Mouse (Mus musculus) kidney, postnatal 0 days (tissue): ENCODE results near the gene Morn3. TPM values are rescaled to one million over a fixed set of nuclear protein-coding genes. Genes with fewer than 3 reads are reported as not detected.
A peak's percentile ranks its signal among the peaks of the same experiment; 100 is the strongest.
"Not testable (repeated sequence)": the region's sequence is repeated elsewhere in the genome, so short reads cannot be mapped to it uniquely, and the experiment has no call there.

ENCODE experiments used
- ATAC-seq: fragments of 200-750 bp; cut with Nextera tagmentation; replicated peaks from 2 replicates; pipeline ENCODE4 v1.8.0; 2017; ENCODE audit warnings: low read depth, moderate number of reproducible peaks, moderate TSS enrichment, moderate library complexity; ENCODE audit not compliant: low FRiP score
- DNase-seq: peaks from one replicate; pipeline ENCODE4 v3.0.0-alpha.2; 2016; ENCODE audit warnings: low spot score
- H3K27ac ChIP-seq: fragments of 300-500 bp; sonication (generic); 2 replicates; pipeline ENCODE4 v1.5.1; 2014; ENCODE audit warnings: mild to moderate bottlenecking
- H3K27me3 ChIP-seq: fragments of 300-500 bp; sonication (generic); 2 replicates; pipeline ENCODE4 v1.6.1; 2014; ENCODE audit warnings: low read length, mixed read lengths; ENCODE audit not compliant: insufficient read depth
- H3K36me3 ChIP-seq: fragments of 300-500 bp; sonication (generic); 2 replicates; pipeline ENCODE4 v1.6.1; 2014; ENCODE audit warnings: low read length, mixed read lengths; ENCODE audit not compliant: insufficient read depth
- H3K4me1 ChIP-seq: fragments of 300-500 bp; sonication (generic); replicated peaks from 2 replicates; pipeline ENCODE4 v1.6.1; 2014; ENCODE audit warnings: antibody characterized with exemption, low read length, mixed read lengths; ENCODE audit not compliant: insufficient read depth
- H3K4me2 ChIP-seq: fragments of 300-500 bp; sonication (generic); 2 replicates; pipeline ENCODE4 v1.6.1; 2014; ENCODE audit warnings: mild to moderate bottlenecking, low read length, moderate library complexity, mixed read lengths
- H3K4me3 ChIP-seq: fragments of 300-500 bp; sonication (generic); replicated peaks from 2 replicates; pipeline ENCODE4 v1.5.1; 2014; ENCODE audit warnings: low read depth, low read length
- H3K9ac ChIP-seq: fragments of 300-500 bp; sonication (generic); 2 replicates; pipeline ENCODE4 v1.6.1; 2014; ENCODE audit warnings: low read depth, low read length
- H3K9me3 ChIP-seq: fragments of 300-500 bp; sonication (generic); replicated peaks from 2 replicates; pipeline ENCODE4 v1.6.1; 2016; ENCODE audit warnings: low read length, inconsistent platforms, mixed read lengths
- CTCF ChIP-seq: IDR thresholded peaks from 2 replicates; pipeline ENCODE4 v1.5.1; 2016; ENCODE audit warnings: antibody characterized with exemption, low read depth, mild to moderate bottlenecking, moderate library complexity
- WGBS: fragments of 180-500 bp; shearing (Covaris S2); extraction: QIAGEN DNeasy Blood & Tissue Kit; methylation state at CpG from one replicate; pipeline ENCODE4 v1.1.7; 2014; 5-methylcytosine and 5-hydroxymethylcytosine counted together
- polyA plus RNA-seq: library from polyadenylated mRNA; unstranded; fragments of >200 nt; fragmentation: Nextera tagmentation; extraction: Ambion mirVana; gene quantifications from 2 replicates; pipeline ENCODE4 v1.2.1, GENCODE M21; 2015

The Morn3 gene
- polyA plus RNA-seq, 1 experiment from 2014 or later, result not detected

- Histone ChIP-seq H3K4me1 (peaks cover 10% of the 10 kb centered on the region; the same call in 1 of the 2 replicates), H3K36me3 (no peaks in the 10 kb centered on the region), H3K4me3 (peak overlapping the region; percentile 67), H3K9ac (peak overlapping the region; percentile 63), H3K27me3 (no peaks in the 10 kb centered on the region), H3K9me3 (no peaks in the 10 kb centered on the region; the same call in 1 of the 2 replicates), H3K4me2 (peak overlapping the region; percentile 96), H3K27ac (peak overlapping the region; percentile 61)
- TF ChIP-seq CTCF, result no peak
- 6% methylated on average over 36 of the region's 45 CpGs for WGBS
- ATAC-seq, result peak; percentile 89
- DNase-seq, result peak; percentile 94
Observed at GRCm38 (mm10) chr5:123075576-123076418, 29.0 kb upstream of the Morn3 start.

GRCm38 (mm10) chr5:123068714-123069113 is 21.9 kb upstream of the Morn3 start:
- no peaks in the 10 kb centered on the region for H3K27me3 ChIP-seq
- H3K27ac ChIP-seq, result no peak overlapping the region
- H3K4me1 ChIP-seq, result no peaks in the 10 kb centered on the region
- H3K4me2 ChIP-seq, result no peak overlapping the region
- no peak overlapping the region for H3K9ac ChIP-seq
- no peaks in the 10 kb centered on the region for H3K36me3 ChIP-seq
- ATAC-seq (no peak), DNase-seq (no peak)
- no peak overlapping the region for H3K4me3 ChIP-seq
- no peak for TF ChIP-seq CTCF
- 95% methylated on average over 2 of the region's 2 CpGs for WGBS
- no peaks in the 10 kb centered on the region for H3K9me3 ChIP-seq

- H3K9me3 ChIP-seq, result no peaks in the 10 kb centered on the region
- H3K9ac ChIP-seq, result no peak within 1 kb of the TSS
- DNase-seq (no peak), ATAC-seq (no peak)
- WGBS, result 86% methylated on average over 12 of the region's 12 CpGs
- H3K27me3 ChIP-seq, result no peaks in the 10 kb centered on the region
- no peak within 1 kb of the TSS for H3K27ac ChIP-seq
- no peaks in the 10 kb centered on the region for H3K4me1 ChIP-seq
- H3K4me3 ChIP-seq, result no peak within 1 kb of the TSS
- TF ChIP-seq CTCF, result no peak
- H3K4me2 ChIP-seq, result no peak within 1 kb of the TSS
- H3K36me3 ChIP-seq, result no peaks in the 10 kb centered on the region
Observed at GRCm38 (mm10) chr5:123068115-123068514, 21.3 kb upstream of the Morn3 start, which contains the start of gene Tmem120b. Gene Tmem120b (plus strand): TSS chr5:123068415.

GRCm38 (mm10) chr5:123067395-123067995 is 20.7 kb upstream of the Morn3 start:
- ATAC-seq, result peak; percentile 69; the same call in 1 of the 2 replicates

GRCm38 (mm10) chr5:123064207-123064606 is 17.4 kb upstream of the Morn3 start:
- WGBS, result 25% methylated on average over 6 of the region's 6 CpGs
- no peak for ATAC-seq
- Histone ChIP-seq H3K4me1 (peaks cover 5% of the 10 kb centered on the region; the same call in 1 of the 2 replicates), H3K27me3 (no peaks in the 10 kb centered on the region), H3K36me3 (no peaks in the 10 kb centered on the region), H3K9me3 (no peaks in the 10 kb centered on the region), H3K4me3 (no peak overlapping the region), H3K27ac (no peak overlapping the region), H3K4me2 (no peak overlapping the region), H3K9ac (no peak overlapping the region)
- DNase-seq, result peak; percentile 96
- TF ChIP-seq CTCF, result peak; percentile 74

More at GRCm38 (mm10) chr5:123067395-123067995, 20.7 kb upstream of the Morn3 start:
- WGBS, result 9% methylated on average over 6 of the region's 6 CpGs
- Histone ChIP-seq H3K4me3 (no peak overlapping the region), H3K27ac (no peak overlapping the region), H3K9ac (no peak overlapping the region), H3K36me3 (no peaks in the 10 kb centered on the region), H3K4me2 (no peak overlapping the region), H3K4me1 (no peaks in the 10 kb centered on the region), H3K9me3 (no peaks in the 10 kb centered on the region), H3K27me3 (no peaks in the 10 kb centered on the region)
- DNase-seq, result peak; percentile 95
- TF ChIP-seq CTCF, result peak; percentile 67

- Histone ChIP-seq H3K4me2 (no peak overlapping the region), H3K4me1 (peaks cover 11% of the 10 kb centered on the region), H3K4me3 (no peak overlapping the region), H3K9ac (no peak overlapping the region), H3K27me3 (no peaks in the 10 kb centered on the region), H3K36me3 (no peaks in the 10 kb centered on the region), H3K9me3 (no peaks in the 10 kb centered on the region), H3K27ac (no peak overlapping the region)
- WGBS, result 88% methylated on average over 3 of the region's 3 CpGs
- TF ChIP-seq CTCF, result no peak
- ATAC-seq, result no peak
- DNase-seq, result no peak
Observed at GRCm38 (mm10) chr5:123063141-123063540, 16.3 kb upstream of the Morn3 start.

- 76% methylated on average over 5 of the region's 6 CpGs for WGBS
- ATAC-seq, H3K4me3 ChIP-seq, H3K4me2 ChIP-seq, DNase-seq, H3K36me3 ChIP-seq, H3K9me3 ChIP-seq, H3K27me3 ChIP-seq, H3K27ac ChIP-seq, H3K9ac ChIP-seq: not testable (repeated sequence)
- peaks cover 11% of the 10 kb centered on the region for H3K4me1 ChIP-seq
Observed at GRCm38 (mm10) chr5:123061402-123061749, 14.6 kb upstream of the Morn3 start.
